Mouse (Mus musculus) gastrocnemius, postnatal 14 days (tissue): Measurements from ENCODE around the gene Lsp1. TPM values are rescaled to one million over a fixed set of nuclear protein-coding genes. Genes with fewer than 3 reads are reported as not detected.
A peak's percentile ranks its signal among the peaks of the same experiment; 100 is the strongest.

Source experiments
- DNase-seq: peaks from one replicate; pipeline ENCODE4 v3.0.0; 2021; ENCODE audit warnings: mixed read lengths
- intact Hi-C: fragments of 180-260 bp; cut with DNase I; formaldehyde crosslinking; loops from one replicate; pipeline ENCODE4 v1.15.1; 2025; ENCODE audit warnings: low total_unique reads
- total RNA-seq, 2 experiments: library from RNA; stranded (reverse); gene quantifications; 2 replicates each; pipeline ENCODE4 v1.2.3; 2021

The Lsp1 gene
- total RNA-seq, 2 experiments from 2014 or later = 22.2 to 35.0 TPM

DNA sequence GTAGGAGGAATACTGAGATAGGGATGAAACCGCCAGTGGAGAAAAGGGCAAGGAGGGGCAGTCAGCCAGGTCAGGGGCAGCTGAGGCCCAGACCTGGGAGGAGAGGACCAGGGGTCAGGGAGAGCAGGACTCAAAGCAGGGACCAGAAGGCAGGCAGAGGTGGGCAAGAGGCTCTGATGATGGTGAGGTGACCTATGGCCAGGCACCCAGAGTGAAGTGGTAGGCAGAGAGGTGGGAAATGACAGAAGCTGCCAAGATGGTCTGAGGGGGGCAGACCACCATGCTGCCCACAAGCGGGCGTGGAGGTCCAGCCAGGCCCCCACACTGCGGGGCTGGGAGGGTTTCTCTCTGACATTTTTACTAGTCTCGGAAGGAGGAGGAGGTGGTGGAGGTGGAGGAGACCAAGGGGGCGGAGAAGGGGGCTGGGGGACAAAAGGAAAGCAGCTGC, 10.8 kb downstream of the Lsp1 start:
- peak; percentile 17 for DNase-seq
- intact Hi-C loops = no loop called here

DNA sequence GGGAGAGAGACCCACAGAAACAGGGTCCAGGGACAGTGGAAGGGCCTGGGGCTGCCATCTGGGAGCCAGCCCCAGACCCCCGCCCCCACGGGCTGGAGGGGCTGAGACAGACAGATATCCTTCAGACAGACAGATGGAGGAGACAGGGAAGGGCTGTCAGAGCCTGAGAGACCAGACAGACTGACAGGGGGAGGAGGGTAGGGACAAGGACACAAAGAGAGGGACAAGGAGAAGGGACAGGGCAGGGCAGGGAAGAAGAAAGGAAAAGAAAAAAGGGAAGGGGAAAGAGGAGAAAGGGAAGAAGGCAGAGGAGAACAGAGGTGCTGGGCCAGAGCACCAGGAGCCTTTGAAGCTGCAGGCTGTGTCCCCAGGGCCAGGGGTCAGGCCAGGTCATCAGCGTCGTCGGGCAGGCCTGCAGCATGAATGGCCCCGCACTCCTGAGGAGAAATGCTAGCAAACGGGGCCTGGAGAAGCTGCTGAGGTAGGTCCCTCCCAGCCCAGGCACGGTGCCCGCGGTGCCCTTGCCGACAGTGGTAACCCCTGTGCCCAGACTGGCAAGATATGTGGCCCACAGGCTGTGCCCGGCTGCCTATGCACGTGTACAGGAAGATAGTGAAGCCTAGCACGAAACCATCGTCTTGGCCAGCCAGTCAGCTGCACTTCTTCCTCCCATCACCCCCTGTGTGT, 11.4 kb downstream of the Lsp1 start:
- intact Hi-C loops = no loop called here
- DNase-seq = peak; percentile 74

DNA sequence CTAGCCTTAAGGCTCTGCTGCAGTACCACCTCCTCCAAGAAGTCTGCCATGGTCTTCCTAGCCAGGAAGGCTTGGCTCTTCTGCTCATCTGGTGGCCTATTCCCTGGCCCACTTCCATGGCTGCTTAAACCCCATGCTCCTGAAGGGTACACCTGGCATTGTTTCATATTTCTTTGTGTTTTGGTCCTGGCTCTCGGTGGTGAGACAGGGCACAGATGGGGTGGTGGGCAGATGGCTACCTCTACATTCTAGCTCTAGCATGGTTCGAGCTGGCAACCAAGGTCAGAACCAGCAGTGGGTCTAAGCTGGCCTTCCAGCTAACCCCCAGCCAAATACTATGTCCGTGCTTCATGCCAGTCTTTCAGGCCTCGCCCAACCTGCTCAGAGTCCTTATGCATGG, 12.3 kb downstream of the Lsp1 start:
- intact Hi-C loops = no loop called here
- peak; percentile 2 for DNase-seq

DNA sequence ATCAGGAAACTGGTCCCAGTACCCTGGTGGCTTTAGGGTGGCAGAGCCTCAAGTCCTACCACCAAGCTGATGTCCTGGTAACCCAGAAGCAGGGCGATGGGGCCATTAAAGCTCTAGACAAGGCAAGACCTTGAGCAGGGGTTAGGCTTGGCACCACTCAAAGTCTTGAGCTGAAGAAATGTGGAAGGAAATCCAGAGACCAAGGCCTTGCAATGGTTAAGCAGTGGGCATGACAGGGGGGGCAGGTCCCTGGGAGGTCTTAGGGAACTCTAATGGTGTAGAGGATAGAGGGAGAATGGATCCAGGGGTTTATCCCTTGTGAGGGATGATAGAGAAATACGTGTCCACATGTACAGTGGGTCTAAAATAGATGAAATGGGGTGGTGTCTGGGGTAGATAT, 12.9 kb downstream of the Lsp1 start:
- intact Hi-C loops = no loop called here
- peak; percentile 3 for DNase-seq

DNA sequence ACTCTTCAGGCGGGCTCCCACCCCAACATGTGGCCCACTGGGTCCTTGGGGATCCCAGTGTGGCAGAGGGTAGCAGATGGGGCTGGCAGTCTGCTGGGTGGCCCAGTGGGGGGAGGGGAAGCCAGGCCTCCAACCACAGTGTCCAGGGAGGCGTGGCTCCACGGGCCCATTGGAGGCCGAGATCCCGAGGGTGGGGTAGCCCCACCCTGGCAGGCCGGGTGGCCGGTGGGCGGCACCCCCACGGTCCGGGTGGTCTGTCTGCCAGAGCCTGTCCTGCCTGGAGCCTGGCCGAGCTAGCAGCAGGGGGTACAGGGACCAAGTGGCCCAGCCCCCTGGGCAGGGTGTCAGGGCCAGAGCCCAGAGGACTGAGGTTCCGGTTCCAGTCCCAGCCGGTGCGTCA, 14.2 kb downstream of the Lsp1 start:
- no peak for DNase-seq
- intact Hi-C loops = no loop called here

DNA sequence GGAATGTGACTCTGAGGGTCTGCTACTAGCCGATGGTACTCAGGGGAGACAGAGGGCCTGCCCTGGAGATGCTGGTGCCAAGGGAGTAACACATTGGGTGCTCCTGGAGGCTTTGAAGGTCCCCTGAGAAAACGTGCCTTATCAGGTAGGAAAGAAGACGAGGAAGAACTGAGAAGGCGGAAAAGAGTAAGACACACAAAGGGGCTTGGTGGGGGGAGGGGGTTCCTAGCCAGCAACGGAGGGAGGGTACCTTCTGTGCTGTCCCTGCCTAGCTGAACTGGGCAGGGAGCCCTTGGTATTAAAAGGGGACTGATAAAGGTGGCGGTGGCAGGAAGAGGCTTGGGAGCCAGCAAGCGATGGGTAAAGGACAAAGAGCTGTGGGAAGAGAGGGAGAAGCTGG, 15.0 kb downstream of the Lsp1 start:
- no peak for DNase-seq
- intact Hi-C loops = no loop called here

DNA sequence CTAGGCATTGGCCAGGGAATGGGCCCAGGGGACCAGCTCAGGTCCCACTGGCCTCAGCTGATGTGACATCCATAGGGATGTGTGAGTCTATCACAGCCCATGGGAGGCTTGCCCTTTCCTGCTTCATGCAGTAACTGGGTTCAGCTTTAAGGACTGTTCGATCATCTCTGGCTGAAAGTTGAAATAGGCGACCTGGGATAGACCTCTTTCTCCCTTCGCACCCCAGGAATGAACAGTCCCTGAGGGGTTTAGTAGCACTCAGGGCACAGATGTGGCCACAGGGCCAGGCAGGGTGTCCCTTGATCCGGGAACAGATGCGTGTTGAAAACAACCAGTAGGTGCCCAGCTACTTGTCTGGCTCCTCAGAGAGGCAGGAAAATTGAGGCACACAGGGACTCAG, 15.7 kb downstream of the Lsp1 start:
- peak; percentile 6 for DNase-seq
- intact Hi-C loops = no loop called here

DNA sequence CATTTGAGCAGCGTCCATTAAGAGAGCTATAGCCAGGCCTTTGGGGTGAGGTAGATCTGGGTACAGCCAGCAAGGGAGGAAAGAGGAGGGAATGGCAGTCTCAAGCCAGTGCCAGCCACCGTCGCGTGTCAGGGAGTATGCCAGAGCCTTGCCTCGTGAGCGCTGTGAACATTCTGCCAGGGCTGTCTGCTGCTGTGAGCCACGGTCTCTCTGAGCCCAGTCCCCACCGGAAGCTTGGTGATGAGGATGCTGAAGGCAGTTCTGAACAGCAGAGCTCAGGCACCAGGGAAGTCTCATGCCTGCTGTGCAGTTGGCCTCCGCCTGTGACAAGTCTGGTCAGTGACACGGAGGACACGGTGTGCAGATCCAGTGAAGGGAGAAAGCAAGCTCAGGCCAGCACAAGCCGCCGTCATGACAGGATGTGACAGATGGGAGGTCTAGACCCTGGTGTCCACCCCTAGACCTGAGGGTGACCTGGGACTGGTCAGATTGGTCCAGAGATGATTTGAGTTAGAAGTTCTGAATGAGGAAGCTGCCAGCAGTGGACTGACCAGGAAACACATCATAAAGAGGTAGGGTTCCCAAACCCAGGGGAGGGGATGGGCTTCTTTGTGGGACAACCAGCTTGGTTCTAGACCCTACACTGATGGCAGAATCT, 16.3 kb downstream of the Lsp1 start:
- peak; percentile 34 for DNase-seq
- intact Hi-C loops = no loop called here

DNA sequence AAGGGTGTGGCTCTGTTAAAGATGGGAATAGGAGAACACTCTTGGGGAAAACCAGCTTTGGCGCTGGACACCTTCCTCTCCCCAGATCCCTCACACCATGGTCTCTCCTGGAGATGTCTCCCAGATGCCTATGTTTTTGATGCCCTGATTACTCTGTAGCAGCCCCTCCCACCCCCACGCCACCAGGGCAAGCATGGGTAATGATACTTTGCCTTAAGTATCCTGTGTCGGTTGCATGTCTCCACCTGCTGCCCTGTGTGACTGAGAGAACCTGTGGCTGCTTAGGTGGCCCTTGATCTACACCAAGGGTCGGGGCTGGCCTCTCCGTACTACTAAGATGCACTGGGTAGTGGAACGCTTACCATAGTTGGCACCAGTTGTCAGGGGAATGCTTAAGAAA, 17.4 kb downstream of the Lsp1 start:
- DNase-seq = no peak
- intact Hi-C loops = no loop called here

DNA sequence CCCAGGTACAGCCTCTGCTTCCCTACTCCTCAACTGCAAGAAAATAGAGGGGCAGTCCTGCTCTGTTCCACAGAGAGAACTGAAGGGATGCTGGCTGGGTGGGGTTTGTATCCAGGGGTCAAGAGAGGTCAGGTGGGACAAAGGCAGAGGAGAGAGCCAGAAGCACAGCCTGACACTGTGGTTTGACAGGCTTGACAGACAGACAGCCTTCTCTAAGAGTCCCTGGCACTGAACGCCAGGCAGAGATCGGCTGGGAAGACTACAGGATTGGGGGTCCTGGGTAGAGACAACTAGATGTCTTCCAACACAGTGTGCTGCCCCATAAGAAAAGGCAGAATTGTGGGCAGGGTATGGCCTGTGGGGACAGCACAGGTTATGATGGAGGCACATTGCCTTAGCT, 18.0 kb downstream of the Lsp1 start:
- no peak for DNase-seq
- intact Hi-C loops = no loop called here

DNA sequence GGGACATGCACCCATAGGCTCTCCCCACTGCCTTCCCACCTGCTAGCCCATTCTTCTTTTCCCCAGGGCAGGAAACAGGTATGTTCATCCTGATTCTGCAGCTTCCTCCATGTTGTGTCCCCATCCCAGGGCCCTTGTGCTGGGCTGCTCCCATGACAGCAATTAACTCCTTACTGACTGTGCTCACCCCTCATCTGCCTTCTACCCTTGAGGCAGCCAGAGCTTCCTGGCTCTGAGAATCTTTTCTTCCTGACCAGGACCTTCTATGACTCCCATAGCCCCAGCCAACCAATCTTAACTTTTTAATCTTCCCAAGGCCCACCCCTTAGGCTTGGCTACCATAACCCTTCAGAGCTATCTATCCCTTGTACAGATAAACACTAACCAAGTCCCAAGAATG, 18.7 kb downstream of the Lsp1 start:
- intact Hi-C loops = no loop called here

DNA sequence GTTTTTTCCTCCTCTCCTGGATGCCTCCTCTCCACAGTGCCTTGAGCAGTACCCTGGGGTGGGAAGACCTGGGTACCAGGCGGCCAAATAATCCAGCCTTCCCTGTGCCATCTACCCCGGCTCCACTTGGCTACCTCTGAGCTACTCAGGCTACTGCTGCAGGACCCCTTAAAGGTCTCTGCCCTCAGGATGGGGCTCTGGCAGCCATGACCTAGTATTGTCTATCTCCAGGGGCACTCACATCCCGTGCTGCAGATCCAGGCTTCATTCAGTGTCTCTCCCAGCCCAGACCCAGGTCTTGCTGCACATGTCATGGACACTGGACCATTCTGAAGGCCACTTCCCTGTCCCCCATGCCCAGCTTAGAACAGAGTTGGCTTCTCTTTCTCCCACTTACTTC, 19.3 kb downstream of the Lsp1 start:
- no peak for DNase-seq
- intact Hi-C loops = no loop called here

More for the DNA sequence above, 18.7 kb downstream of the Lsp1 start:
- no peak for DNase-seq

DNA sequence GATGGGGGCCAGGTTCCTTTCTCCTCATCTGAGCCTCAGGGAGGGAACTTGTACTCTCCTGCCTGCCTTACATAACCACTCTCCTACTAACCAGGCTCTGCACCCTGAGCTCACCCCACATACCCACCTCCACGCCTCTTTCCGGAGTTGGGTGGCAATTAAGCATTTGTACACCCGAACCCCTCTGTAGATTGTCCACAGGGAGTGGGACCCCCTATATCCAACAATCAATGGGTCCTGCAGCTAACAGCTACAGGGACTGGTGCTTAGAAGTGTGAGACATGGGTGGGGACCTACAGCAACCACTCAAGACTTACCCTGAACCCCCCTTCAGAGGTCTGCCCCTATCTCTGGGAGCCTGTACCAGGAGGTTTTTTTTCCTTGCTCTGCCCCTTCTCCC, 20.1 kb downstream of the Lsp1 start:
- intact Hi-C loops = no loop called here
- DNase-seq = no peak

DNA sequence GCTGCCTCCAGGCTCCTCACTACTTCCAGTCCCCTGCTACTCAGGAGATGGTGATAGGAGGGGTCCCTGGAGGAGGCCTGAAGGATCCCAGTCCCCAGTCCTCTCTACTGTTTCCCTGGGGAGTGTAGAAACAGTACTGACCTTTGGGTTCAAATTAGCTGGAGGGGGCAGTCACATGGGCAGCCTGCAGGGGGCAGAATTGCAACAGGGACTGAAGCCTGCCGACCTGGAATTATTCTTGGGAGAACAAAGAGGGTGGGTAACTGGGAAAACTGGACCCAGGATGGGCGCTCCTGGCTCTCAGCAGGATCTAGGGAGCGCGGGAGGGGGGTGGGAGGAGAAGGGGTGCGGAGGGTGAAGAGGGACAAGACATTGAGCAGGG, 20.6 kb downstream of the Lsp1 start:
- intact Hi-C loops = no loop called here
- DNase-seq = peak; percentile 79

DNA sequence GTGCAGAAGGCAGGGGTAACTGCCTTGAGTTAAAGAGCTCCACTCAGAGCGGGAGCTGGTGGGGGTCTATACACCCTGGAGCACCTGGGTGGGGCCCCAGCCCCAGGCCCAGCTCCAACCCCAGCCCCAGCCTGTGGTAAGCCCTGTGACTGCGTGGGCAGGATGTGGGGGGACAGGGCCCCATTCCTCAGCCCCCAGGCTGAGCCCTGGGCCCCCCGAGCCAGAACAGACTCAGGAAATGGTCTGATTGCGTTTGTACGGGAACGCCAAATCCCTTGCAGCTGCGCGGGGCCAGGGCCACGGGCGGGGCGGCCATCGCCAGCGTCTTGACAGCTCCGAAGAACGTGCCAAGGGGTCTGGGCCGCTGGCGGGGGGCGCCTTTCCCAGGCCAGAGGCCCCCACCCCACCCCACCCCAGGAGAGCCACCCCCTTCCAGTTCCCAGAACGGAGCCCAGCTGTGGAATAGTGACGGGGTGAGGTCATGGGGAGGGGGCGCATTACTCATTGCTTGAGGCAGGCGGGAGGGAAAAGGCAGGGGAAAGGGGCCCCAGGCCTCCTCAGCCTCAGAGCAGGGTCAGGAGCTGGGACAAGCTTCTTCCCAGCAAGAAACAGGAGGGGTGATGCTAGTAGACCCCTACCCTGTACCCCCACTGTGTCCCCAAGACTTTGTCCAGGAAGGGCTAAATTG, 21.1 kb downstream of the Lsp1 start:
- intact Hi-C loops = no loop called here

DNA sequence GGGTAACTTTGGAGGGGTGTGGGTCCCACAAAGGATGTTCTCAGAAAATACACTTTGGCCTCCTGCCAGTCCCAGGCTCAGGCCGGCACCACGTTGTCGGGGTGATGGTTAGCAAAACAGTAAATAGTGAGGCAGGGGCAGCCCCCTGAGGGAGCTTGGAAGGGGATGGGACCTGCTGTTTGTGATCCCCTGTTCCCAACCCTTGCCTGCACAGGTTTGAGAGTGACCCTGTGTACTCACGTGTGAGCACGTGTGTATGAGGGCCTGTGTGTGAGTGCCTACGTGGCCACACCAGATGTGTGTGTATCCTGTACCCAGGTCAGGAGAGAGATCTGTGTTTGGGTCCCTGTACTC, 21.6 kb downstream of the Lsp1 start:
- intact Hi-C loops = no loop called here
- DNase-seq = no peak

More for the DNA sequence above, 21.1 kb downstream of the Lsp1 start:
- DNase-seq = peak; percentile 87

DNA sequence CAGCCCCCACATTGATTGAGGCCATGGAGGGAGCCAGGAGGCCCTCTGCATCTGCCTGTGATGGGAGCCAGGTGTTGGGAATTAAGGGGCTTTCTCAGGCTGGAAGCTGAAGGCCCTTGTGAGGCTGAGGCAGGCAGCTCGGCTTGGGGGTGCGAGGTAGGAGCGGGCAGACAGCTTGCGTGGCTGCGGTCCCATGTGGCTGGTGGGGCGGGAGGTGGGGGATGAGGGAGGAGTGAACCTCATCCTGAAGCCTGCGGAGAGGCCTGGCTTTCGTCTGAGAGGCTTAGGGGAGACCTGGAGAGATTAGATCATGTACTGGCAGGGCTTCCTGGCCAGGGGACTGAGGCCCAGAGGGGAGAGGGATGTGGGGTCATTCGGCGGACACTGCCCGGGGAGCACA, 22.5 kb downstream of the Lsp1 start:
- DNase-seq = peak; percentile 70
- intact Hi-C loops = no loop called here

DNA sequence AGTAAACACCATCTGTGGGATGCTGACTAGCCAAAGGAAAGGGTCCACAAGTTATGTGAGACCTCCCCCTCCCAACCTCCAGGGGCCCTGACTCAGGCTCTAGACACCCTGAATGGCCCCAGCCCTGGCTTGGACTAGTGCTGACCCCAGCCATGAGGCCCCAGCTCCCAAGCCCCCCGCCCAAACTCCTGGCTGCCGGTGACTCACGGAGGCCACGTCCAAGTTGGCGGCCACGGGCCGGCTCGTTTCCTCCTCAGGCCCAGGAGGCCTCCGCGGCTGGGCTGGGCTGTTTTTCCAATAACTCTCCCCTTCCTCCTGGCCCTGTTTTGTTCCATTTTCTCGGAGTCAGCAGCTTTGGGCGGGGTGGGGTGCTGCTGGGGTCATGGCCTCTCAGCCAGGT, 24.2 kb downstream of the Lsp1 start:
- intact Hi-C loops = no loop called here
- peak; percentile 89 for DNase-seq

DNA sequence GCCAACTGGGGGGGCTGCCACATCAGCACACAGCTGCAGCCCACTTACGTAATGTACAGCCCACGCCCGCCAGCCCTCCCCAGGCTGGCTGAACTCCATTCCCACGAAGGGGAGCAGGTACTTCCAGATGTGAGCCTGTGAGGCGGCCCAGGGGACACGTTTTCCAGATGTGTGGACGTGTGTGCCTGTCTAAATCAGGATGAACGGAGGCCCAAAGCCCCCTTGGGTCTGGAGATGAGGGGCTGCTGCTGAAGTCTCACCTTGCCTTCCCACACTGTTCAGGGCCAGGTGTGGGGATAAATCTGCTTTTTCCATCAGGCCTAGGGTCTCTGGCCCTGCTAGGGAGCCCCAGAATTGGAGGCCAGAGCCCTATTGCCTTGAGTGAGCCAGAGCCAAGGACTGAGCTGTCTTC, 26.1 kb downstream of the Lsp1 start:
- intact Hi-C loops = no loop called here
- DNase-seq = peak; percentile 54

DNA sequence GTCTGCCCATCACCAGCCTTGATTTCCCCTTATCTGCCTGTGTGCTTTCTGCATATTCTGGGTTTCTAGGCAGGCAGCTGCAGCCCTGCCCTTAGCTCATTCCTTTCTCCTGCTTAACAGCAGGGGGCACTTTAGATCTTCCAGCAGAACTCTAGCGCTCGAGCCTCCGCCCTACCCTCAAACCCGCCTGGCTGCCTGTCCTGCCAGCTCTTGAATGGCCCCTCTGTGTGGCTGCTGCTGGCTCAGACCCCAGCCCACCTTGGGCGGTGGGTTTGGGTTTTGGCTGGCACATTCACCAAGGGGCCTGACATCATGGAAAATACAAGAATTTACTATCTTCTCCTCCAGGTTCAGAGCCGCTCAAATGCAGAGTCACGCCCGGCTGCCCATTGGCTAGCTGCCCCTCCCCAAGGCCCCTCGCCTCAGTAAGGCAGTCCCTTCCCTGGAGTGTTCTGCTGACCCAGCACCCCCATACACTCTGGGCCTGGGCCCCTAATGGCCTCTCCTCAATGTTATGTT, 26.8 kb downstream of the Lsp1 start:
- intact Hi-C loops = no loop called here
- peak; percentile 71 for DNase-seq

DNA sequence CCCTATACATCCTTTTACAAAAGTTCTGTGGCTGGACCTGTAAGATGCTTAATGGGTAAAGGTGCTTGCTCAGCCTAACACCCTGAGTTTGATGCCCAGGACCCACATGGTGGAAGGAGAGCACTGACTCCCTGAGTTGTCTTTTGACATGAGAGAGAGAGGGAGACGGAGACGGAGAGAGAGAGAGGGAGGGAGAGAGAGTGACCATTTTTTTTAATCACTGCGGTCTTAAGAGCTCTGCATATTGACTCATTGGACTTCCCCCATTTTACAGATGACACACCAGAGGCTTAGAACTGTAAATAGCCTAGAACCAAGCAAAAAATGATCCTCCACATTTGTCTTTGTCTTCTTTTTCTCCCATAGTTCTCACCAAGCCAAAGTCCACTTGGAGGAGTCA, 27.4 kb downstream of the Lsp1 start:
- intact Hi-C loops = no loop called here
- DNase-seq = no peak
